Mouse (Mus musculus) neural tube, embryonic 13.5 days (tissue): Measurements from ENCODE around the gene Atg4a-ps. TPM values are rescaled to one million over a fixed set of nuclear protein-coding genes. Genes with fewer than 3 reads are reported as not detected.

Experiments
- ATAC-seq: fragments of 200-750 bp; cut with Nextera tagmentation; 2 replicates; pipeline ENCODE4 v1.8.0; 2017; ENCODE audit warnings: low read depth, mild to moderate bottlenecking, moderate TSS enrichment, moderate library complexity
- H3K27ac ChIP-seq: fragments of 300-500 bp; sonication (generic); replicated peaks from 2 replicates; pipeline ENCODE4 v1.5.1; 2015; ENCODE audit warnings: moderate library complexity, mild to moderate bottlenecking, inconsistent platforms
- H3K27me3 ChIP-seq: fragments of 300-500 bp; sonication (generic); 2 replicates; pipeline ENCODE4 v1.6.1; 2015; ENCODE audit warnings: mild to moderate bottlenecking, inconsistent platforms
- H3K36me3 ChIP-seq: fragments of 300-500 bp; sonication (generic); 2 replicates; pipeline ENCODE4 v1.6.1; 2015; ENCODE audit warnings: mild to moderate bottlenecking, inconsistent platforms
- H3K4me1 ChIP-seq: fragments of 300-500 bp; sonication (generic); replicated peaks from 2 replicates; pipeline ENCODE4 v1.6.1; 2015; ENCODE audit warnings: inconsistent platforms
- H3K4me2 ChIP-seq: fragments of 300-500 bp; sonication (generic); 2 replicates; pipeline ENCODE4 v1.6.1; 2015; ENCODE audit warnings: inconsistent platforms, mild to moderate bottlenecking, moderate library complexity
- H3K4me3 ChIP-seq: fragments of 300-500 bp; sonication (generic); 2 replicates; pipeline ENCODE4 v1.5.1; 2015; ENCODE audit warnings: mild to moderate bottlenecking, inconsistent platforms
- H3K9ac ChIP-seq: fragments of 300-500 bp; sonication (generic); 2 replicates; pipeline ENCODE4 v1.6.1; 2015; ENCODE audit warnings: moderate library complexity, mild to moderate bottlenecking, inconsistent platforms
- H3K9me3 ChIP-seq: fragments of 300-500 bp; sonication (generic); 2 replicates; pipeline ENCODE4 v1.6.1; 2016; ENCODE audit warnings: inconsistent platforms
- whole genome bisulfite sequencing: fragments of 180-500 bp; shearing (Covaris S2); methylation state at CpG from one replicate; pipeline ENCODE4 v1.1.7; 2015; 5-methylcytosine and 5-hydroxymethylcytosine counted together
- polyA plus RNA-seq: library from polyadenylated mRNA; unstranded; fragments of >200 nt; fragmentation: Nextera tagmentation; extraction: Ambion mirVana; gene quantifications from 2 replicates; pipeline ENCODE4 v1.2.1, GENCODE M21; 2015

Gene Atg4a-ps
- polyA plus RNA-seq, 1 experiment from 2014 or later = 0.11 TPM

DNA sequence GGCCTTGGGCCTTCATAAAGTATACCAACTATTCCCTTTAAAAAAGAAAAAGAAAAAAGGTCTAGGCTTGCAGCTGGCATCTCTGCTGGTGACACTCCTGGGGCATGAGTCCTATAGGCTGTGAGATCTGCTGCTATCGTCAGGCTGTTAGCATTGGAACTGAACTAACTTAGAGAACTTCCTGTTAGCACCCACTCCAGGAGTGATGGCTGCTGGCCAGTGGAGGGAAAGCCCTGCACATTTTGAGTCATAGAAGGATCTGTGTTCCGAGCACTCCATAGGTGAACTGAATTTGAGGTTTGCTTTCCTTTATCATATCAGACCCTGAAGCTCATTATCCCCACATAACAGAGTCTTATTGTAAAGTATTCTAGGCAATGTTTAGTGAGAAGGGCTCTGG, 14.1 kb upstream of the Atg4a-ps start:
- WGBS = 76% methylated on average over 2 of the region's 2 CpGs
- Histone ChIP-seq H3K4me3 (no peak overlapping the region), H3K36me3 (no peaks in the 10 kb centered on the region), H3K4me2 (no peak overlapping the region), H3K27ac (no peak overlapping the region), H3K27me3 (no peaks in the 10 kb centered on the region), H3K9ac (no peak overlapping the region), H3K4me1 (peaks cover 16% of the 10 kb centered on the region; the same call in 1 of the 2 replicates), H3K9me3 (no peaks in the 10 kb centered on the region)
- no peak for ATAC-seq

DNA sequence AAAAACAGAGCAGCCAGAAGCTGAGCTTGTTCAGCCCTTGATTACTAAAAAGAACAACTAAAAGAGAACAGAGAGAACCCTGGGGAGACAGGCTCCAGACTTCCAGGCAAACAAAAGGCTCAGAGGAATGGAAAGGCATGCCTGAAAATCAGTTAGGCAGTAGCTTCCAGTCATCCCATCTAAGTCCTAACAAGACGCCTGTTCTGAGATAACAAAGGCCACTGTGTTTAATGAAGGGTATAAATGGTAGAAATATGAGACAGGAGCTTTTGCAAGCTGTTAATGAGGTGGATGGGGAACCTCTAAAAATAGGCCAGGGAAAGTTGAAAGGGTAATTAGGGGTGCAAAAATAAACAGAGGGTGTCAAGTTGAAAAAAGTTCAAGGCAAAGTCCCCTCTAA, 4.5 kb upstream of the Atg4a-ps start:
- Histone ChIP-seq H3K27me3 (no peaks in the 10 kb centered on the region), H3K27ac (no peak overlapping the region), H3K9ac (no peak overlapping the region), H3K9me3 (no peaks in the 10 kb centered on the region), H3K4me3 (no peak overlapping the region), H3K36me3 (no peaks in the 10 kb centered on the region), H3K4me1 (peaks cover 13% of the 10 kb centered on the region; the same call in 1 of the 2 replicates), H3K4me2 (no peak overlapping the region)
- 14% methylated on average over 1 of the region's 1 CpGs for WGBS
- no peak for ATAC-seq

DNA sequence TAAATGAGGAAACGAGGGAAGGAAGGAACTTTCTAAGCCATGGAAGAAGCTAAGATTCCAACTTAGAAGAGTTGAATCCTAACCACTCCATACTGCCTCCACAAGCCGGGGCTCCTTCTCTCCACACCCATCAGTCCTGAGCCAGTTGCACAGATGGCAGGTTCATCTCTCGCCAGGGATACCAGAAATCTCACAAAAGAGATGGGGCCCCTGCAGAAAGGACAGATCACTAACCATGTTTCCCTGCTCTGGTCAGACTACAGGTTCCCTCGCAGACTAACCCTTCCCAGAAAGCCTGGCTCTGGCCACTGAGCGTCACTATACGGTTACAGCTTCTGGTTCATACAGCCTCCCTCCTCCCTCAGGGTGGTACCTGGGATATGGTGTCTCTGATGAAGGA, 3.8 kb upstream of the Atg4a-ps start:
- Histone ChIP-seq H3K4me1 (peaks cover 13% of the 10 kb centered on the region; the same call in 1 of the 2 replicates), H3K27me3 (no peaks in the 10 kb centered on the region), H3K27ac (no peak overlapping the region), H3K4me3 (no peak overlapping the region), H3K9ac (no peak overlapping the region), H3K9me3 (no peaks in the 10 kb centered on the region), H3K4me2 (no peak overlapping the region), H3K36me3 (no peaks in the 10 kb centered on the region)
- no peak for ATAC-seq
- WGBS = 86% methylated on average over 6 of the region's 6 CpGs

DNA sequence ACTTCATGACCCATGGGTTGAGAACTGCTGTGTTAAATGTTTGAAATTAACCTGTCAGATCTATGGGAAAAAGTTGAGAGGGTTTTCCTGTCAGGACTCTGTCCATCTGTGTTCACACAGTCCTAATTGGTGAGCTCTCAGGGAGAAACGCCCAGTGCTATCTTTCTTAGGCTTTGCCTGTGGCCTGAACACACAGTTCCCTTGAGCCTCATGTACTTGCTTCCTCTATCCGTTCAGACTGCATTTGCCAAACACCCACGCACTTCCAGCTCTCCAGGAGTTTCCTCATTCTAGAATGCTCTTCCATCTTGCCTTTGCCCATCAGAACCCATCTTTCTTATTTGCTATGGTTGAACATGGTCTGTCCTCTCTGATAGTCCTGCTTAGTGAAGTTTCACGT, 2.6 kb upstream of the Atg4a-ps start:
- no peaks in the 10 kb centered on the region for H3K9me3 ChIP-seq
- no peak overlapping the region for H3K4me3 ChIP-seq
- no peak overlapping the region for H3K4me2 ChIP-seq
- H3K36me3 ChIP-seq = no peaks in the 10 kb centered on the region
- peaks cover 6% of the 10 kb centered on the region; the same call in 1 of the 2 replicates for H3K4me1 ChIP-seq
- no peak overlapping the region for H3K9ac ChIP-seq
- WGBS = 72% methylated on average over 4 of the region's 4 CpGs
- H3K27me3 ChIP-seq = no peaks in the 10 kb centered on the region
- no peak for ATAC-seq
- no peak overlapping the region for H3K27ac ChIP-seq

DNA sequence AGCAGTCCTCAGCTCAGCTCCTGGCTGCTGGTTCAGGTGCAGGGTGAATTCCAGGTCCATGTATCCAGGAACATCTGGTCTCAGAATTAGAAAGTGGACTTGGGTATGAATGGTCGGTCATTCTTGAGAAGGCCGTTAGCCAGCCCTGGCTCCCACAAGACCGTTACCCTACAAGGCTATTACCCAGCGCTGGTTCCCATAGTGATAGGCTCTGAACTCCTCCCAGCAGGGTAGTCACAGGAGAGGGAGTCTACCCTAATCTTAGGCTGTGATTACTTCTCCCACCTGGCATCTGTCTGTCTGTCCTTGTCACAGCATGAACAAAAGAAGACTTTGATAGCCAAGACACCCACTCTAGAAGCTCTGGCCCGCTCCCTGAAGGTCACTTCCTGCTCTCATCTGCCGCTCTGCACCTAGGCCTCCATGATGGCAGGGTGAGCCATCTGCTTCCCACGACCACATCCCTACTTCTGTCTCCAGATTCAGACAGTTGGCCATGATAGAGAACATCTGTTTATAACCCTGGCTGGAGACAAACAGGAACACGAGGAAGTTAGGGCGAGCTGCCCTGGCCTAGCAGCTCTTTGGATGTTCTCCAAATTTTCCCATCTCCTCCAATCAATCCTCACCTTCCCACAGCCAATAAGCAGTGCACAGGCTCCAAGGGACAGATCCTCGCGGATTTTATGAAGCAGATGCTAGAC, 1.4 kb upstream of the Atg4a-ps start:
- 79% methylated on average over 11 of the region's 11 CpGs for WGBS
- H3K9ac ChIP-seq = no peak overlapping the region
- H3K9me3 ChIP-seq = no peaks in the 10 kb centered on the region
- no peaks in the 10 kb centered on the region for H3K27me3 ChIP-seq
- no peak overlapping the region for H3K4me2 ChIP-seq
- no peaks in the 10 kb centered on the region for H3K36me3 ChIP-seq
- ATAC-seq = no peak
- H3K4me1 ChIP-seq = peaks cover 5% of the 10 kb centered on the region; the same call in 1 of the 2 replicates
- H3K4me3 ChIP-seq = no peak overlapping the region
- no peak overlapping the region for H3K27ac ChIP-seq

DNA sequence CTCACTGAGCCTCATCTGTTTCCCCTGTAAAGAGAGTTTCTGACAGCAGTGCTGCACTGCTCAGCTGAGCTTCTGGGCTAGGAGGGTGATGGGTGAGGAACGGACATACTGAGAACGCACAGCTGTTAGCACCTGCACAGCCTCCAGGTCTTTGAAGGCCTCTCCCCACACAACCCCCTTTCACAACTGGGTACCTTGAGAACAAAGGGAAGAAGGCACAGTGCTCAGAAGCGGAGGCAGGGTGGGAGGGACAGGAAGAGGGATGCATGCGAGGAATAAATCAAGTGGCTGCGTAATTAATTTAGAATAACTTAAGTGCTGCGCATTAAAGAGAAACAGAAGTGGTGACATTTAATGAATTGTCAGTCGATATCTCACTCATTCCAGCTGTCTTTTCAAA, 4.6 kb downstream of the Atg4a-ps start:
- ATAC-seq = peak; percentile 50; the same call in 1 of the 2 replicates
- Histone ChIP-seq H3K27ac (no peak overlapping the region), H3K27me3 (no peaks in the 10 kb centered on the region)

DNA sequence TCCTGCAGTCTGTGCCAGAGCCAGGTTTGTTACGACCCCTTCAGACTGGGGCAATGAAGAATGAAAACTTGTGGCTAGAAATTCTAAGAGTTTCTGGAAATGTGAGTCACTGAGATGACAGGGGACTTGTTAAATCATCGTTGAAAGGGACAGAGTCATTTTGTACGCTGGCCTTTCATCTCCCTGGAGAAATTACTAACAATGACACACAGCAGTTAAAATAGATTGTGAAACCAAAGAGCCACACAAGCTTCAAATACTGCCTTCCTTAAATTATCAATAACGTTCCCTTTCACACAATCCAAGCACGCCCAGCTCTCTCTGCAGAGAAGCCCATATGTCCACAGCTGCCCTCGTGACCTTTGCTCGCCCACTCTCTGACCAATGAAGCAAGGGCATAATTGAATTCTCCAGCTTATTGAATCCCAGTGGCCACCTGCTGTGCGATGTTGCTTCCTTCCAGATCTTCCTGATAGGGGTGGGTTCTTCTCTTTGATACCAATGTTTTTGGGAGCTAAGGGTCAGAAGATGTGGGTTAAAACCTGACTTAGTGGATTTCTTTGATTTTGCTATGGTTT, 5.6 kb downstream of the Atg4a-ps start:
- H3K36me3 ChIP-seq = no peaks in the 10 kb centered on the region
- ATAC-seq = no peak
- H3K9me3 ChIP-seq = no peaks in the 10 kb centered on the region
- no peaks in the 10 kb centered on the region for H3K27me3 ChIP-seq
- WGBS = 20% methylated on average over 8 of the region's 8 CpGs
- peaks cover 4% of the 10 kb centered on the region; the same call in 1 of the 2 replicates for H3K4me1 ChIP-seq
- H3K9ac ChIP-seq = no peak overlapping the region
- no peak overlapping the region for H3K4me2 ChIP-seq
- H3K4me3 ChIP-seq = no peak overlapping the region
- no peak overlapping the region for H3K27ac ChIP-seq

More for the DNA sequence above, 4.6 kb downstream of the Atg4a-ps start:
- peaks cover 4% of the 10 kb centered on the region; the same call in 1 of the 2 replicates for H3K4me1 ChIP-seq
- no peak overlapping the region for H3K4me3 ChIP-seq
- H3K9ac ChIP-seq = no peak overlapping the region
- no peaks in the 10 kb centered on the region for H3K9me3 ChIP-seq
- WGBS = 39% methylated on average over 7 of the region's 7 CpGs
- no peaks in the 10 kb centered on the region for H3K36me3 ChIP-seq
- no peak overlapping the region for H3K4me2 ChIP-seq

DNA sequence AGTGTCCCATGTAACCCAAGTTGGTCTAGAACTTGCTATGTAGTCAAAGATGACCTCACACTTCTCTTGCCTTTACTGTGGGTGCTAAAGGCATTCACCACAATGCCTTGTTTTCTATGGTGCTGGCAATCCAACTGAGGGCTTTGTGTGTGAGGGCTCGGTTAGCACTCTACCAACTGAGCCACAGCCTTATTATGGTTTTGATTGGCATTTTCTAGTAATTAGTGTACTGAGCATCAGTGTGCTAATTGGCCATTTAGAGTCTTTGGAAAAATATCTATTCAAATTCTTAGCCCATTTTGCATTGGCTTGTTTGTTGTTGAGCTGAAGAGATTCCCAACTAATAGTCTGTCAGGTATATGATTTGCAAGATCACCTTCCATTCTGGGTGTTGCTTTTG, 8.2 kb downstream of the Atg4a-ps start:
- no peaks in the 10 kb centered on the region for H3K9me3 ChIP-seq
- no peak overlapping the region for H3K9ac ChIP-seq
- H3K36me3 ChIP-seq = no peaks in the 10 kb centered on the region
- H3K4me2 ChIP-seq = no peak overlapping the region
- WGBS = 83% methylated on average over 1 of the region's 1 CpGs
- ATAC-seq = no peak
- no peak overlapping the region for H3K4me3 ChIP-seq
- H3K27me3 ChIP-seq = no peaks in the 10 kb centered on the region
- no peak overlapping the region for H3K27ac ChIP-seq
- peaks cover 4% of the 10 kb centered on the region; the same call in 1 of the 2 replicates for H3K4me1 ChIP-seq

DNA sequence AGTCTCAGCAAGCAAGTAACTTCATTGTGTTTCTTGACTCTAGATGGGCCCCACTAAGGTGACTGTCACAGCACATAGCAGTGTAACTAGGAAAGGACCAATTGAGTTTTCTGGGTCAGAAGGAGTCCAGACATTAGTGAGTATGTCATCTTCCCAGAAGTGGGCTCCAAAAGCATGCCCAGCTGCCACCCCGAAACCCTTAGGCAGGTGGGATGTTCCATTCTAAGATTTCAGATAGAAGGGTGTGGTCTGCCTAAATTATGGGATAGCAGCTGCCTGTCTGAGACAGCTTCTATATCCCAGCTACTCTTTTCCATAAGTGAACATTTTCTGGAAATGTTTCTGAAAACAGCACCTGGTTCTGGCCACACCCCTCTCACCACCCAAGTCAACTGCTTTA, 11.6 kb downstream of the Atg4a-ps start:
- Histone ChIP-seq H3K27ac (no peak overlapping the region), H3K4me3 (no peak overlapping the region)
- 95% methylated on average over 1 of the region's 1 CpGs for WGBS

DNA sequence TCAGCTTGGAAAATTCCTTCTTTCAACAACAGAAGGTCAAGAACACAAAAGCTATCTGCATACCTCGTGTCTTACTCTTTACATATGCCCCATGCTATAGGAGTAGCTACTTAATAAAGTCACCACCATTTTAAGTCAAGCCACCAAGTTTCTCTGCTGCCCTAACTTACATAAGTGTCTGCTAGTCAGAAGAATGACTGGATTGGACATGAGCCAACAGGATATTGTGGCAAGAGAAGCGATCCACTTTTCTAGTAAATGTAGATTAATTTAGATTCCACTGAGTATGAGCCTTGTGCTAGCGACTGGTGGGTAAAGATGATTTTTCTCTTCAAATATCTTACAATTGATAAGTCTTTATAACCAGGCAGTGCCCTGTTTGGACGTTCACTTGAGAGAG, 12.0 kb downstream of the Atg4a-ps start:
- ATAC-seq = no peak
- H3K4me2 ChIP-seq = no peak overlapping the region
- no peak overlapping the region for H3K9ac ChIP-seq
- no peaks in the 10 kb centered on the region for H3K27me3 ChIP-seq
- no peaks in the 10 kb centered on the region for H3K36me3 ChIP-seq
- WGBS = 84% methylated on average over 4 of the region's 4 CpGs
- H3K27ac ChIP-seq = no peak overlapping the region
- H3K4me3 ChIP-seq = no peak overlapping the region
- no peaks in the 10 kb centered on the region for H3K9me3 ChIP-seq
- no peaks in the 10 kb centered on the region for H3K4me1 ChIP-seq

More for the DNA sequence above, 11.6 kb downstream of the Atg4a-ps start:
- no peak for ATAC-seq
- Histone ChIP-seq H3K4me1 (no peaks in the 10 kb centered on the region), H3K4me2 (no peak overlapping the region), H3K36me3 (no peaks in the 10 kb centered on the region), H3K9ac (no peak overlapping the region), H3K27me3 (no peaks in the 10 kb centered on the region), H3K9me3 (no peaks in the 10 kb centered on the region)

DNA sequence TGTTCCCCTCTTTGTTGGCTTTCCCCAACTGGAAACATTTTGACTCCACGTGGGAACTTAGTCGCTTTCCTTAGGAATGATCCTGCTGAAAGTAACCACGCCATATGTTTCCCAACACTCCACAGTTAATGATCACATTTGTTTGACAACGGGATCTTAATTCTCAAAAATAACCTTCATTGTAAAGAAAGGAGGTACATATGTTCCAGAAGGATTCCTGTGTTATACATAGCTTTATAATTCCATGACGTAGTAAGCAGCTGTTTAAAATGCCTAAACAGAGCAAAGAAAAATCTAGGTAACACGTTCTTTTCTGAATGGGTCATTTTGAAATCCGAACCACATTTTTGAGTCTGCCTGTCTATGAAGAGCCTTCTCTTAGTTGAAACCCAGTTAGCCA, 12.7 kb downstream of the Atg4a-ps start:
- Histone ChIP-seq H3K27me3 (no peaks in the 10 kb centered on the region), H3K9me3 (no peaks in the 10 kb centered on the region), H3K4me2 (no peak overlapping the region), H3K9ac (no peak overlapping the region), H3K4me1 (no peaks in the 10 kb centered on the region), H3K36me3 (no peaks in the 10 kb centered on the region), H3K27ac (no peak overlapping the region), H3K4me3 (no peak overlapping the region)
- ATAC-seq = no peak
- WGBS = 89% methylated on average over 7 of the region's 7 CpGs

DNA sequence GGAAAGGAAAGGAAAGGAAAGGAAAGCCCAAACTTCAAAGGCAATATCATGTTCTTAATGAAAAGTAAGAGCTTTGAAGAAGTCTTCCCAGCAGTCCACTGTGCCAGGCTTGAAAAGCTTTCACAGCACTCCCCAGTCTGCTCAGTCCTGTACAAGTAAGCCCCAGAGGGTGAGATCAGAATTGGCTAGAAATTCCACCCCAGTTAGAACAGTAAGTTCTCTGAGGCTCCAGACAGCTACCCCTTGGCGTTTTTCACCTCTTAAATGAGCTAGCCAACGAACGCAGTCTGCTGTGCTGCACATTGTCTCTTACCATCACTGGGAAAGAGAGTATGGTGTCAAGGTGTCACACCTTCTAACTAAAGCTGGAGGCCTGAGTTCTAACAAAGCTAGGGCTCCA, 18.2 kb downstream of the Atg4a-ps start:
- H3K27me3 ChIP-seq = no peaks in the 10 kb centered on the region
- no peak overlapping the region for H3K9ac ChIP-seq
- H3K27ac ChIP-seq = no peak overlapping the region
- H3K36me3 ChIP-seq = no peaks in the 10 kb centered on the region
- no peak for ATAC-seq
- WGBS = 86% methylated on average over 3 of the region's 3 CpGs
- H3K4me2 ChIP-seq = no peak overlapping the region
- H3K9me3 ChIP-seq = no peaks in the 10 kb centered on the region
- H3K4me3 ChIP-seq = no peak overlapping the region
- H3K4me1 ChIP-seq = peaks cover 10% of the 10 kb centered on the region

DNA sequence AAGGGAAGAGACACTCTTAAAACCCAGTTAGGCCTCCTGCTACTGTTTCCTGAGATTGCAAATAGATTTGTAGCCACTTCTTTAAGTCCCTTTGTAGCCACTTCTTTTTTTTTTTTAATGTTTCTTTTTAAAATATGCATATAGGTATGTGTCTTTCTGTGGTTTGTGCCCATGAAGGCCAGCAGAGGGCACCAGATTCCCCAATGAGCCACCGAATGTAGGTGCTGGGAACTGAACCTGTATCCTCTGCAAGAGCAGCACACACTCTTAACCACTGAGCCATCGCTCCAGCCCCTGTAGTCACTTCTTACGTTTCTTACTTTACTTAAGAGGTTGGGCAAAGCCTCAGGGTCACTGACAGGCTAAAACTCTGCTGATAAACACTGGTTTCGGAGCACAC, 19.4 kb downstream of the Atg4a-ps start:
- H3K27ac ChIP-seq = no peak overlapping the region
- no peaks in the 10 kb centered on the region for H3K9me3 ChIP-seq
- no peak overlapping the region for H3K4me2 ChIP-seq
- WGBS = 94% methylated on average over 4 of the region's 4 CpGs
- H3K27me3 ChIP-seq = no peaks in the 10 kb centered on the region
- no peak for ATAC-seq
- H3K9ac ChIP-seq = no peak overlapping the region
- H3K4me1 ChIP-seq = peaks cover 10% of the 10 kb centered on the region
- H3K36me3 ChIP-seq = no peaks in the 10 kb centered on the region
- H3K4me3 ChIP-seq = no peak overlapping the region
